Mouse (Mus musculus): ENCODE measurements at regions not wholly inside any gene's neighbourhood (a gene's known extent, or its start where the extent isn't known, plus 50 kb on each side); places are given as distances from the start of the nearest gene placed in this dataset.

DNA sequence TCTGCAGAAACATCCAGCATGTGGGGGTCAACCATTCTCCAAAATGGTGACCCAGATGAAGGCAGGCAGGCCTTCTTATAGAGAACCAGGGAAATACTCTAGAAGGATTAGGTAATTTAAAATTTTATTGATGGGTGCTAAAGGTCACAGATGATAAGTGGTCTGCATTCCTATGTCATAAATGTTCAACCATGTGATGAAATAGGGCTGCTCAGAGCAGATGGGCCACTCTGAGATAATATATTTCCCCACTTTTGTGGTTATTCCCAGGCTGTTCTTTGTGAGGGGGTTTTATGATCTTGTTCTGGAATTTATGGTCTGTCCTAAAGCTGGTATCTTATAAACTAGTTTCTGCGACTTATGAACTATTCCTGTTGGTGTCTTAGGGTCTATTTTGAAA lies 586.4 kb upstream of the Slc39a10 start:
- no peak overlapping the region for H3K4me3 ChIP-seq (ENCODE audit: insufficient read depth in 1 of 2, low read depth in 1 of 2, low read length in 2 of 2, poor library complexity in 1 of 2, severe bottlenecking in 1 of 2)
- in situ Hi-C loops (cut with MboI; ENCODE audit: low sequenced_read_pairs in 2 of 2, unreplicated experiment in 2 of 2), result no loop called here
- H3K9me3 ChIP-seq (ENCODE audit: control insufficient read depth, insufficient read depth, low read depth, low read length), result no peaks in the 10 kb centered on the region
- H3K9ac ChIP-seq (ENCODE audit: insufficient read depth, low read depth, low read length, poor library complexity, severe bottlenecking), result no peak overlapping the region
- DNase-seq (ENCODE audit: low read depth, low spot score), result no peak
- TF ChIP-seq MAFK (IDR thresholded peaks at IDR 0.05; ENCODE audit: insufficient read depth, low read depth, low read length) (no peak), ZNF384 (IDR thresholded peaks at IDR 0.05; ENCODE audit: low read depth, low read length) (no peak), HCFC1 (IDR thresholded peaks at IDR 0.05; ENCODE audit: borderline replicate concordance, insufficient read depth, low read length) (no peak), ZC3H11A (IDR thresholded peaks at IDR 0.05; ENCODE audit: borderline replicate concordance, low read depth, low read length) (no peak), CHD2 (IDR thresholded peaks at IDR 0.05; ENCODE audit: low read depth, low read length) (no peak)
- no peaks in the 10 kb centered on the region for H3K4me1 ChIP-seq (ENCODE audit: control insufficient read depth in 2 of 2, insufficient read depth in 2 of 2, low read length in 2 of 2, poor library complexity in 1 of 2)
- no peak overlapping the region for H3K27ac ChIP-seq (ENCODE audit: insufficient read depth, low read depth, low read length, poor library complexity, severe bottlenecking)
- H3K36me3 ChIP-seq (ENCODE audit: control insufficient read depth, insufficient read depth, low read length, poor library complexity, severe bottlenecking), result no peaks in the 10 kb centered on the region

- DNase-seq (ENCODE audit: low read depth, low spot score), result no peak
- no peaks in the 10 kb centered on the region for H3K4me1 ChIP-seq (ENCODE audit: control insufficient read depth in 2 of 2, insufficient read depth in 2 of 2, low read length in 2 of 2, poor library complexity in 1 of 2)
- no peak for TF ChIP-seq CHD2 (IDR thresholded peaks at IDR 0.05; ENCODE audit: low read depth, low read length)
- no peak for TF ChIP-seq ZNF384 (IDR thresholded peaks at IDR 0.05; ENCODE audit: low read depth, low read length)
- no peak for TF ChIP-seq MAFK (IDR thresholded peaks at IDR 0.05; ENCODE audit: insufficient read depth, low read depth, low read length)
- no peak for TF ChIP-seq ZC3H11A (IDR thresholded peaks at IDR 0.05; ENCODE audit: borderline replicate concordance, low read depth, low read length)
- no peak for TF ChIP-seq HCFC1 (IDR thresholded peaks at IDR 0.05; ENCODE audit: borderline replicate concordance, insufficient read depth, low read length)
- no peak overlapping the region for H3K27ac ChIP-seq (ENCODE audit: insufficient read depth, low read depth, low read length, poor library complexity, severe bottlenecking)
- in situ Hi-C loops (cut with MboI; ENCODE audit: low sequenced_read_pairs in 2 of 2, unreplicated experiment in 2 of 2), result no loop called here
- H3K9ac ChIP-seq (ENCODE audit: insufficient read depth, low read depth, low read length, poor library complexity, severe bottlenecking), result no peak overlapping the region
- no peak overlapping the region for H3K4me3 ChIP-seq (ENCODE audit: insufficient read depth in 1 of 2, low read depth in 1 of 2, low read length in 2 of 2, poor library complexity in 1 of 2, severe bottlenecking in 1 of 2)
- H3K9me3 ChIP-seq (ENCODE audit: control insufficient read depth, insufficient read depth, low read depth, low read length), result no peaks in the 10 kb centered on the region
- H3K36me3 ChIP-seq (ENCODE audit: control insufficient read depth, insufficient read depth, low read length, poor library complexity, severe bottlenecking), result no peaks in the 10 kb centered on the region
Observed at GRCm38 (mm10) chr1:47466573-47467253, 574.1 kb upstream of the Slc39a10 start.

GRCm38 (mm10) chr1:47448737-47449489 lies 556.3 kb upstream of the Slc39a10 start:
- TF ChIP-seq CHD2 (IDR thresholded peaks at IDR 0.05; ENCODE audit: low read depth, low read length) (no peak), HCFC1 (IDR thresholded peaks at IDR 0.05; ENCODE audit: borderline replicate concordance, insufficient read depth, low read length) (no peak), MAFK (IDR thresholded peaks at IDR 0.05; ENCODE audit: insufficient read depth, low read depth, low read length) (no peak), ZNF384 (IDR thresholded peaks at IDR 0.05; ENCODE audit: low read depth, low read length) (no peak), ZC3H11A (IDR thresholded peaks at IDR 0.05; ENCODE audit: borderline replicate concordance, low read depth, low read length) (no peak)
- DNase-seq (ENCODE audit: low read depth, low spot score), result no peak
- no peaks in the 10 kb centered on the region for H3K36me3 ChIP-seq (ENCODE audit: control insufficient read depth, insufficient read depth, low read length, poor library complexity, severe bottlenecking)
- H3K4me1 ChIP-seq (ENCODE audit: control insufficient read depth in 2 of 2, insufficient read depth in 2 of 2, low read length in 2 of 2, poor library complexity in 1 of 2), result no peaks in the 10 kb centered on the region
- no peak overlapping the region for H3K9ac ChIP-seq (ENCODE audit: insufficient read depth, low read depth, low read length, poor library complexity, severe bottlenecking)
- no peak overlapping the region for H3K27ac ChIP-seq (ENCODE audit: insufficient read depth, low read depth, low read length, poor library complexity, severe bottlenecking)
- no peaks in the 10 kb centered on the region for H3K9me3 ChIP-seq (ENCODE audit: control insufficient read depth, insufficient read depth, low read depth, low read length)
- in situ Hi-C loops (cut with MboI; ENCODE audit: low sequenced_read_pairs in 2 of 2, unreplicated experiment in 2 of 2), result no loop called here
- no peak overlapping the region for H3K4me3 ChIP-seq (ENCODE audit: insufficient read depth in 1 of 2, low read depth in 1 of 2, low read length in 2 of 2, poor library complexity in 1 of 2, severe bottlenecking in 1 of 2)

GRCm38 (mm10) chr1:47448070-47448469 lies 555.4 kb upstream of the Slc39a10 start:
- H3K36me3 ChIP-seq (ENCODE audit: control insufficient read depth, insufficient read depth, low read length, poor library complexity, severe bottlenecking), result no peaks in the 10 kb centered on the region
- in situ Hi-C loops (cut with MboI; ENCODE audit: low sequenced_read_pairs in 2 of 2, unreplicated experiment in 2 of 2), result no loop called here
- no peak for TF ChIP-seq CHD2 (IDR thresholded peaks at IDR 0.05; ENCODE audit: low read depth, low read length)
- TF ChIP-seq MAFK (IDR thresholded peaks at IDR 0.05; ENCODE audit: insufficient read depth, low read depth, low read length), result no peak
- no peak for TF ChIP-seq HCFC1 (IDR thresholded peaks at IDR 0.05; ENCODE audit: borderline replicate concordance, insufficient read depth, low read length)
- TF ChIP-seq ZC3H11A (IDR thresholded peaks at IDR 0.05; ENCODE audit: borderline replicate concordance, low read depth, low read length), result no peak
- no peak for TF ChIP-seq ZNF384 (IDR thresholded peaks at IDR 0.05; ENCODE audit: low read depth, low read length)
- no peak for DNase-seq (ENCODE audit: low read depth, low spot score)
- H3K9me3 ChIP-seq (ENCODE audit: control insufficient read depth, insufficient read depth, low read depth, low read length), result no peaks in the 10 kb centered on the region
- no peak overlapping the region for H3K9ac ChIP-seq (ENCODE audit: insufficient read depth, low read depth, low read length, poor library complexity, severe bottlenecking)
- no peaks in the 10 kb centered on the region for H3K4me1 ChIP-seq (ENCODE audit: control insufficient read depth in 2 of 2, insufficient read depth in 2 of 2, low read length in 2 of 2, poor library complexity in 1 of 2)
- H3K27ac ChIP-seq (ENCODE audit: insufficient read depth, low read depth, low read length, poor library complexity, severe bottlenecking), result no peak overlapping the region
- no peak overlapping the region for H3K4me3 ChIP-seq (ENCODE audit: insufficient read depth in 1 of 2, low read depth in 1 of 2, low read length in 2 of 2, poor library complexity in 1 of 2, severe bottlenecking in 1 of 2)
